Mouse (Mus musculus) left cerebral cortex, postnatal 14 days (tissue): ENCODE data around the gene Cbs. TPM values are rescaled to one million over a fixed set of nuclear protein-coding genes. Genes with fewer than 3 reads are reported as not detected.
"Not testable (repeated sequence)": the region's sequence is repeated elsewhere in the genome, so short reads cannot be mapped to it uniquely, and the experiment has no call there.

Experiments
- DNase-seq, 2 experiments: peaks; one replicate each; pipeline ENCODE4 v3.0.0; 2021 to 2022; ENCODE audit warnings: low spot score in 2 of 2, mixed read lengths in 1 of 2
- intact Hi-C: fragments of 180-260 bp; cut with DNase I; formaldehyde crosslinking; loops from one replicate; pipeline ENCODE4 v1.15.1; 2025
- total RNA-seq, 2 experiments: library from RNA; stranded (reverse); gene quantifications; 2 replicates each; pipeline ENCODE4 v1.2.3; 2021

The Cbs gene
- total RNA-seq, 2 experiments from 2014 or later = 45.9 to 48.6 TPM

- intact Hi-C loops = loop anchor here (5.0 kb wide), 1 partner anchor 133 kb away; the partner anchor contains the start of gene Ndufv3
- no peak for DNase-seq
Observed at GRCm38 (mm10) chr17:31655366-31655765, 18.3 kb upstream of the Cbs start.

GRCm38 (mm10) chr17:31653277-31653676, 16.2 kb upstream of the Cbs start:
- intact Hi-C loops = no loop called here
- DNase-seq = no peak

- intact Hi-C loops = no loop called here
- DNase-seq = no peak
Observed at GRCm38 (mm10) chr17:31652152-31652551, 15.1 kb upstream of the Cbs start.

- no peak for DNase-seq
- intact Hi-C loops = no loop called here
Observed at GRCm38 (mm10) chr17:31646199-31647002, 9.4 kb upstream of the Cbs start.

- DNase-seq = no peak
- intact Hi-C loops = no loop called here
Observed at GRCm38 (mm10) chr17:31642913-31643312, 5.9 kb upstream of the Cbs start.

GRCm38 (mm10) chr17:31642331-31642730, 5.3 kb upstream of the Cbs start:
- DNase-seq = no peak
- intact Hi-C loops = no loop called here

GRCm38 (mm10) chr17:31639651-31640050, 2.6 kb upstream of the Cbs start:
- intact Hi-C loops = no loop called here
- DNase-seq = peak in 1 of 2 experiments; percentile 37

- intact Hi-C loops = no loop called here
- peak; percentile 70 to 83 for DNase-seq
Observed at GRCm38 (mm10) chr17:31637866-31638570, 980 bp upstream of the Cbs start.

- DNase-seq = no peak
- intact Hi-C loops = no loop called here
Observed at GRCm38 (mm10) chr17:31636277-31636941, 629 bp downstream of the Cbs start.

- intact Hi-C loops = no loop called here
- no peak for DNase-seq
Observed at GRCm38 (mm10) chr17:31635781-31636180, 1.3 kb downstream of the Cbs start.

- DNase-seq = no peak
- intact Hi-C loops = no loop called here
Observed at GRCm38 (mm10) chr17:31634896-31635295, 2.1 kb downstream of the Cbs start.

- intact Hi-C loops = no loop called here
Observed at GRCm38 (mm10) chr17:31633007-31633406, 4.0 kb downstream of the Cbs start.

GRCm38 (mm10) chr17:31631081-31631800, 5.8 kb downstream of the Cbs start:
- intact Hi-C loops = no loop called here

More at GRCm38 (mm10) chr17:31633007-31633406, 4.0 kb downstream of the Cbs start:
- DNase-seq = no peak

GRCm38 (mm10) chr17:31627961-31628360, 9.1 kb downstream of the Cbs start:
- no peak for DNase-seq
- intact Hi-C loops = no loop called here

More at GRCm38 (mm10) chr17:31631081-31631800, 5.8 kb downstream of the Cbs start:
- DNase-seq = no peak

- intact Hi-C loops = no loop called here
- no peak for DNase-seq
Observed at GRCm38 (mm10) chr17:31623101-31623500, 13.9 kb downstream of the Cbs start.

- DNase-seq = no peak
- intact Hi-C loops = no loop called here
Observed at GRCm38 (mm10) chr17:31613086-31613755, 23.8 kb downstream of the Cbs start.

- intact Hi-C loops = no loop called here
- no peak for DNase-seq
Observed at GRCm38 (mm10) chr17:31609895-31610294, 27.1 kb downstream of the Cbs start.

GRCm38 (mm10) chr17:31609173-31609572, 27.9 kb downstream of the Cbs start:
- DNase-seq, intact Hi-C loops: not testable (repeated sequence)
